Mouse (Mus musculus) gonadal fat pad, adult 2 months (tissue): Measurements from ENCODE around the gene Olfr1330. TPM values are rescaled to one million over a fixed set of nuclear protein-coding genes. Genes with fewer than 3 reads are reported as not detected.
"Not testable (repeated sequence)": the region's sequence is repeated elsewhere in the genome, so short reads cannot be mapped to it uniquely, and the experiment has no call there.

ENCODE experiments used
- DNase-seq: peaks from one replicate; pipeline ENCODE4 v3.0.0-alpha.2; 2012; ENCODE audit warnings: low read depth
- polyA plus RNA-seq: library from polyadenylated mRNA; depleted of rRNA; stranded (reverse); fragments of >200 nt; gene quantifications from 2 replicates; pipeline ENCODE4 v1.2.3, GENCODE M21; 2012; rRNA removed

Gene Olfr1330
- polyA plus RNA-seq: 0.36 TPM in 1 of 2 replicates, not detected in the other

GRCm38 (mm10) chr4:118888297-118888696 lies at the start of gene Olfr1330:
Gene Olfr1330 (plus strand): TSS chr4:118888597.
- DNase-seq: no peak

- DNase-seq: no peak
Observed at GRCm38 (mm10) chr4:118861791-118862190, 26.6 kb upstream of the Olfr1330 start.

DNA sequence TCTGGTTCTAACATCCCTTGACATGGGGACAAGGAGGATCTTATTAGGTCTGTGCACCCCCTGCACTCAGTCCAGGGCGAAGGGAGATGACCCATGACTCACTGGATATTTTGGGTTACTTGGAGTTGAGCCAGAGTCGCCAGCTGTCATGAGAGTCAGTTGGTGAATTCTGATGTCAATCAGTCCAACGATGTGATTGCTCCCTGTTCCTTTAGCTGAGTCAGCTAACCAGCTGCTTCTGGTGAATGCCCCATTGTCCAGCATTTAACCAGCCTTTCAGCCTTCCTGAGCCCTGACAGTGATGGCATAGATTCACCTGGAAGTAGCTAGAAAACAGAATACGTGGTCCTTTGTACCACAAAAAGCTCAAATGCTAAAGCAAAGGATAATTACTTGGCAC lies 25.7 kb upstream of the Olfr1330 start:
- DNase-seq: no peak

- no peak for DNase-seq
Observed at GRCm38 (mm10) chr4:118864349-118864748, 24.0 kb upstream of the Olfr1330 start, which contains the start of gene Olfr1331. Gene Olfr1331 (plus strand): TSS chr4:118864649.

GRCm38 (mm10) chr4:118867566-118867965 lies 20.8 kb upstream of the Olfr1330 start:
- DNase-seq: no peak

DNA sequence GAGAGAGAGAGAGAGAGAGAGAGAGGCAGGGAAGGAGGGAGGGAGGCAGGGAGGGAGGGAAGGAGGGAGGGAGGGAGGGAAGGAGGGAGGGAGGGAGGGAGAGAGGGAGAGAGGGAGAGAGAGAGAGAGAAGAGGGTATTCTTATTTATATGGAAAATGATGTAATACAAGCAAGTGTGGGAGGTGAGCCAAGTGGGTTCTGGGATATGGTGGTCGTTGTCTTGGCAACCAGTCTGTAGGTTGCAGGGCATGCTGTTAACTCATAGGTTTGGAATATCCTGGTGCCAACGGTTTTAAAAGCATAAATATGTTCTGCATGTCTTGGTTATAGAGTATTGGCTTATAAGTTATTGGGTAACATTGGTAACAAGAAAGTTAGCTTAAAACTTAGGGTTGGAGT lies 13.6 kb downstream of the Olfr1330 start:
- DNase-seq: no peak

DNA sequence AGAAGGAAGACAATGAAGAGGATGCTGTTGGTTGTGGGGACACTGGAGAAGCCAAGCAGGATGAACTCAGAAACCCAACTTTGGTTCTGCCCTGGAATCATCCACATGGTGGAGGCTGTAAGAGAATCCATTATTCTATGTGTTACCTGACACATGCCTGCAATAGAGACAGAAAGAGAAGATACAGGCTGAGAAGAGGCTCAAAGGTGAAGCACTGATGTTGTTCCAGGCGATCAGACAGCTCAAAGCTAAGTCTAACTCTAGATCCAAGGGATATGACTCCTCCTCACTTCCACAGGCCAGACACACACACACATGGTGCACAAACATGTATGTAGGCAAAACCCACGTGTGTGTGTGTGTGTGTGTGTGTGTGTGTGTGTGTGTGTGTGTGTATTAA lies 29.0 kb downstream of the Olfr1330 start, which contains the start of gene Olfr1329:
TSS of gene Olfr1329 (minus strand) at position 101 of the 400 bp plus-strand sequence.
- not testable (repeated sequence) for DNase-seq

GRCm38 (mm10) chr4:118931326-118931725 lies 42.9 kb downstream of the Olfr1330 start:
- not testable (repeated sequence) for DNase-seq

DNA sequence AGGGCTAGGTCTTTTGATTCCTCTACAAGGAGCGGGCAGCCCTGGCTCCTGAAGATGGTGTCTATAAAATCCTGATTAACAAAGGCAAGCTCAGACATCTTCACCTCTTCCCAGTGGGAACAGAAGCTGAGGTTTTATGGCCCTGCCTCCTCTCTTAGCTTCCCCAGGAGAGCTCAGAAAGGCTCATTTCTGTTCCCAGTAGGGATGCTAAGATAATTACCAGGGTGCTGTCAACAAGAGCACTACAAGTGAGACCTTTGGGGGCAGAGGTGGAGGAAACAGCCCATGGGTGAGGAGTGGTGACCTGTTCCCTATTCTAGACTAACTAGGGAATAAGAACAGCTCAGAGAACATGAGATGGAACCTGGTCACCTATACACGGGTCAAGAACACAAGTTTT lies 50.1 kb downstream of the Olfr1330 start, which contains the start of gene Olfr1328:
TSS of gene Olfr1328 (minus strand) at position 101 of the 400 bp plus-strand sequence.
- no peak for DNase-seq

Other genes starting within 250 kb of the Olfr1330 start
- not detected in 2 replicates for gene Olfr62, start 229.6 kb upstream of the Olfr1330 start, polyA plus RNA-seq
- 0.11 and 0.25 TPM in 2 replicates for gene Olfr1342, start 195.8 kb upstream of the Olfr1330 start, polyA plus RNA-seq
- 0.25 and 0.53 TPM in 2 replicates for gene Olfr1341, start 185.1 kb upstream of the Olfr1330 start, polyA plus RNA-seq
- not detected in 2 replicates for gene Olfr1340, start 168.5 kb upstream of the Olfr1330 start, polyA plus RNA-seq
- not detected in 2 replicates for gene Olfr1339, start 156.4 kb upstream of the Olfr1330 start, polyA plus RNA-seq
- 8.5 and 10.8 TPM in 2 replicates for gene Olfr1338, start 129.9 kb upstream of the Olfr1330 start, polyA plus RNA-seq
- gene Olfr1337, start 106.0 kb upstream of the Olfr1330 start, polyA plus RNA-seq: 0.42 TPM in 1 of 2 replicates, not detected in the other
- not detected in 2 replicates for gene Olfr1335, start 78.7 kb upstream of the Olfr1330 start, polyA plus RNA-seq
- not detected in 2 replicates for gene Olfr1333, start 52.3 kb upstream of the Olfr1330 start, polyA plus RNA-seq
- gene Olfr1331, start 23.9 kb upstream of the Olfr1330 start, polyA plus RNA-seq: not detected in 2 replicates
- gene Olfr1329, start 28.9 kb downstream of the Olfr1330 start, polyA plus RNA-seq: not detected in 2 replicates
- not detected in 2 replicates for gene Olfr1328, start 50.0 kb downstream of the Olfr1330 start, polyA plus RNA-seq
- 0.35 and 0.42 TPM in 2 replicates for gene Lao1, start 73.0 kb downstream of the Olfr1330 start, polyA plus RNA-seq
- gene Slc2a1, start 220.1 kb downstream of the Olfr1330 start, polyA plus RNA-seq: 32.1 and 37.3 TPM in 2 replicates